Mouse (Mus musculus): Measurements from ENCODE around the gene Prkce. TPM values are rescaled to one million over a fixed set of nuclear protein-coding genes. Genes with fewer than 3 reads are reported as not detected.

Prkce gene
- 40.8 and 44.3 TPM in 2 replicates for polyA plus RNA-seq (2014; fragmentation: Nextera tagmentation; extraction: Ambion mirVana)

- Histone ChIP-seq H3K27me3 (ENCODE audit: control insufficient read depth, insufficient read depth, low read length) (no peaks in the 10 kb centered on the region), H3K27ac (ENCODE audit: low read depth, low read length) (peak within 1 kb of the TSS; percentile 89), H3K4me3 (ENCODE audit: low read depth, low read length) (peak within 1 kb of the TSS; percentile 79), H3K9me3 (ENCODE audit: control insufficient read depth, low read length) (no peaks in the 10 kb centered on the region), H3K4me2 (ENCODE audit: low read depth, low read length) (peak within 1 kb of the TSS; percentile 92), H3K36me3 (ENCODE audit: control insufficient read depth, insufficient read depth, low read length) (no peaks in the 10 kb centered on the region), H3K4me1 (ENCODE audit: control insufficient read depth, insufficient read depth, low read length) (peaks cover 31% of the 10 kb centered on the region), H3K9ac (replicated peaks; ENCODE audit: low read depth, low read length) (peak within 1 kb of the TSS; percentile 76)
- under 1% methylated on average over 92 of the region's 115 CpGs for WGBS
- ATAC-seq (ENCODE audit: low read depth): peak; percentile 68
These were observed at the start of gene Prkce for GRCm38 (mm10) chr17:86167320-86168230. Gene Prkce, plus strand, starts transcription at chr17:86167785.

- Histone ChIP-seq H3K4me2 (ENCODE audit: low read depth, low read length) (no peak overlapping the region), H3K36me3 (ENCODE audit: control insufficient read depth, insufficient read depth, low read length) (0 out of 2 replicates have a peak, but pooled peaks cover 5% of the 10 kb centered on the region), H3K4me3 (ENCODE audit: low read depth, low read length) (no peak overlapping the region), H3K9ac (replicated peaks; ENCODE audit: low read depth, low read length) (no peak overlapping the region), H3K4me1 (ENCODE audit: control insufficient read depth, insufficient read depth, low read length) (no peaks in the 10 kb centered on the region), H3K9me3 (ENCODE audit: control insufficient read depth, low read length) (no peaks in the 10 kb centered on the region), H3K27me3 (ENCODE audit: control insufficient read depth, insufficient read depth, low read length) (no peaks in the 10 kb centered on the region), H3K27ac (ENCODE audit: low read depth, low read length) (no peak overlapping the region)
- 90% methylated on average over 3 of the region's 3 CpGs for WGBS
- ATAC-seq (ENCODE audit: low read depth): no peak
These were observed 44.4 kb upstream of the Prkce start for GRCm38 (mm10) chr17:86123146-86123545.

- ATAC-seq (ENCODE audit: low read depth): no peak
- H3K4me1 ChIP-seq (ENCODE audit: control insufficient read depth, insufficient read depth, low read length): no peaks in the 10 kb centered on the region
- H3K27me3 ChIP-seq (ENCODE audit: control insufficient read depth, insufficient read depth, low read length): no peaks in the 10 kb centered on the region
- H3K9me3 ChIP-seq (ENCODE audit: control insufficient read depth, low read length): no peaks in the 10 kb centered on the region
- H3K9ac ChIP-seq (replicated peaks; ENCODE audit: low read depth, low read length): no peak overlapping the region
- 91% methylated on average over 5 of the region's 5 CpGs for WGBS
- H3K27ac ChIP-seq (ENCODE audit: low read depth, low read length): no peak overlapping the region
- no peak overlapping the region for H3K4me3 ChIP-seq (ENCODE audit: low read depth, low read length)
- peaks cover 10% of the 10 kb centered on the region; the same call in 1 of the 2 replicates for H3K36me3 ChIP-seq (ENCODE audit: control insufficient read depth, insufficient read depth, low read length)
- no peak overlapping the region for H3K4me2 ChIP-seq (ENCODE audit: low read depth, low read length)
These were observed 41.7 kb upstream of the Prkce start for GRCm38 (mm10) chr17:86125908-86126307.

GRCm38 (mm10) chr17:86128198-86128597 is 39.4 kb upstream of the Prkce start:
- Histone ChIP-seq H3K4me1 (ENCODE audit: control insufficient read depth, insufficient read depth, low read length) (no peaks in the 10 kb centered on the region), H3K27ac (ENCODE audit: low read depth, low read length) (no peak overlapping the region), H3K9ac (replicated peaks; ENCODE audit: low read depth, low read length) (no peak overlapping the region), H3K36me3 (ENCODE audit: control insufficient read depth, insufficient read depth, low read length) (peaks cover 10% of the 10 kb centered on the region; the same call in 1 of the 2 replicates), H3K27me3 (ENCODE audit: control insufficient read depth, insufficient read depth, low read length) (no peaks in the 10 kb centered on the region), H3K4me3 (ENCODE audit: low read depth, low read length) (no peak overlapping the region), H3K4me2 (ENCODE audit: low read depth, low read length) (no peak overlapping the region), H3K9me3 (ENCODE audit: control insufficient read depth, low read length) (no peaks in the 10 kb centered on the region)
- 95% methylated on average over 5 of the region's 5 CpGs for WGBS
- ATAC-seq (ENCODE audit: low read depth): no peak

GRCm38 (mm10) chr17:86132534-86132933 is 35.1 kb upstream of the Prkce start:
- peaks cover 8% of the 10 kb centered on the region; the same call in 1 of the 2 replicates for H3K36me3 ChIP-seq (ENCODE audit: control insufficient read depth, insufficient read depth, low read length)
- WGBS: 82% methylated on average over 5 of the region's 5 CpGs

GRCm38 (mm10) chr17:86134461-86134860 is 33.1 kb upstream of the Prkce start:
- Histone ChIP-seq H3K9ac (replicated peaks; ENCODE audit: low read depth, low read length) (no peak overlapping the region), H3K4me2 (ENCODE audit: low read depth, low read length) (no peak overlapping the region), H3K9me3 (ENCODE audit: control insufficient read depth, low read length) (no peaks in the 10 kb centered on the region), H3K4me1 (ENCODE audit: control insufficient read depth, insufficient read depth, low read length) (no peaks in the 10 kb centered on the region), H3K4me3 (ENCODE audit: low read depth, low read length) (no peak overlapping the region), H3K36me3 (ENCODE audit: control insufficient read depth, insufficient read depth, low read length) (peaks cover 10% of the 10 kb centered on the region; the same call in 1 of the 2 replicates), H3K27me3 (ENCODE audit: control insufficient read depth, insufficient read depth, low read length) (no peaks in the 10 kb centered on the region), H3K27ac (ENCODE audit: low read depth, low read length) (no peak overlapping the region)
- 85% methylated on average over 6 of the region's 6 CpGs for WGBS
- ATAC-seq (ENCODE audit: low read depth): no peak

More at GRCm38 (mm10) chr17:86132534-86132933, 35.1 kb upstream of the Prkce start:
- Histone ChIP-seq H3K27ac (ENCODE audit: low read depth, low read length) (no peak overlapping the region), H3K27me3 (ENCODE audit: control insufficient read depth, insufficient read depth, low read length) (no peaks in the 10 kb centered on the region), H3K4me2 (ENCODE audit: low read depth, low read length) (no peak overlapping the region), H3K4me3 (ENCODE audit: low read depth, low read length) (no peak overlapping the region), H3K4me1 (ENCODE audit: control insufficient read depth, insufficient read depth, low read length) (no peaks in the 10 kb centered on the region), H3K9me3 (ENCODE audit: control insufficient read depth, low read length) (no peaks in the 10 kb centered on the region), H3K9ac (replicated peaks; ENCODE audit: low read depth, low read length) (no peak overlapping the region)
- no peak for ATAC-seq (ENCODE audit: low read depth)

- WGBS: 86% methylated on average over 10 of the region's 10 CpGs
- no peak for ATAC-seq (ENCODE audit: low read depth)
These were observed 31.8 kb upstream of the Prkce start for GRCm38 (mm10) chr17:86135835-86136234.

GRCm38 (mm10) chr17:86144537-86145078 is 23.0 kb upstream of the Prkce start:
- peaks cover 5% of the 10 kb centered on the region; the same call in 1 of the 2 replicates for H3K36me3 ChIP-seq (ENCODE audit: control insufficient read depth, insufficient read depth, low read length)
- peaks cover 11% of the 10 kb centered on the region; the same call in 1 of the 2 replicates for H3K4me1 ChIP-seq (ENCODE audit: control insufficient read depth, insufficient read depth, low read length)
- H3K27ac ChIP-seq (ENCODE audit: low read depth, low read length): 0 out of 2 replicates have a peak overlapping the region, but pooled peaks have one; percentile 28
- H3K27me3 ChIP-seq (ENCODE audit: control insufficient read depth, insufficient read depth, low read length): no peaks in the 10 kb centered on the region
- WGBS: under 1% methylated on average over 33 of the region's 33 CpGs
- ATAC-seq (ENCODE audit: low read depth): peak; percentile 76; the same call in 1 of the 2 replicates
- H3K9ac ChIP-seq (replicated peaks; ENCODE audit: low read depth, low read length): peak overlapping the region; percentile 52
- H3K4me3 ChIP-seq (ENCODE audit: low read depth, low read length): peak overlapping the region; percentile 68
- H3K9me3 ChIP-seq (ENCODE audit: control insufficient read depth, low read length): no peaks in the 10 kb centered on the region
- H3K4me2 ChIP-seq (ENCODE audit: low read depth, low read length): peak overlapping the region; percentile 85

More at GRCm38 (mm10) chr17:86135835-86136234, 31.8 kb upstream of the Prkce start:
- Histone ChIP-seq H3K9ac (replicated peaks; ENCODE audit: low read depth, low read length) (no peak overlapping the region), H3K4me1 (ENCODE audit: control insufficient read depth, insufficient read depth, low read length) (no peaks in the 10 kb centered on the region), H3K27me3 (ENCODE audit: control insufficient read depth, insufficient read depth, low read length) (no peaks in the 10 kb centered on the region), H3K27ac (ENCODE audit: low read depth, low read length) (no peak overlapping the region), H3K4me3 (ENCODE audit: low read depth, low read length) (no peak overlapping the region), H3K4me2 (ENCODE audit: low read depth, low read length) (no peak overlapping the region), H3K9me3 (ENCODE audit: control insufficient read depth, low read length) (no peaks in the 10 kb centered on the region), H3K36me3 (ENCODE audit: control insufficient read depth, insufficient read depth, low read length) (peaks cover 10% of the 10 kb centered on the region; the same call in 1 of the 2 replicates)

All from neural tube, embryonic 14.5 days (tissue).